Mouse (Mus musculus) lung, postnatal 0 days (tissue): Measurements from ENCODE around the gene Tsc22d1.

Source experiments
- CTCF ChIP-seq: IDR thresholded peaks from 2 replicates; pipeline ENCODE4 v1.5.1; 2016; ENCODE audit warnings: antibody characterized with exemption, mild to moderate bottlenecking
- EP300 ChIP-seq: IDR thresholded peaks from 2 replicates; pipeline ENCODE4 v1.6.1; 2016; ENCODE audit warnings: antibody characterized with exemption, mild to moderate bottlenecking, control low read depth

GRCm38 (mm10) chr14:76451011-76451410, 36.2 kb downstream of the Tsc22d1 start:
- TF ChIP-seq CTCF, result no peak
- TF ChIP-seq EP300, result no peak
